Mouse (Mus musculus) cortical plate, adult 2 months (tissue): ENCODE data around the gene Gm10065.

ENCODE experiments used
- CTCF ChIP-seq: fragments of 200-500 bp; IDR thresholded peaks from 2 replicates; pipeline ENCODE4 v1.5.1; 2011; ENCODE audit warnings: mild to moderate bottlenecking, control low read depth, low read length; ENCODE audit not compliant: insufficient read depth; ENCODE audit errors: extremely low read depth
- POLR2A ChIP-seq: fragments of 200-500 bp; IDR thresholded peaks from 2 replicates; pipeline ENCODE4 v1.6.1; 2011; ENCODE audit warnings: mild to moderate bottlenecking, low read length, control low read depth; ENCODE audit not compliant: insufficient read depth; ENCODE audit errors: extremely low read depth

DNA sequence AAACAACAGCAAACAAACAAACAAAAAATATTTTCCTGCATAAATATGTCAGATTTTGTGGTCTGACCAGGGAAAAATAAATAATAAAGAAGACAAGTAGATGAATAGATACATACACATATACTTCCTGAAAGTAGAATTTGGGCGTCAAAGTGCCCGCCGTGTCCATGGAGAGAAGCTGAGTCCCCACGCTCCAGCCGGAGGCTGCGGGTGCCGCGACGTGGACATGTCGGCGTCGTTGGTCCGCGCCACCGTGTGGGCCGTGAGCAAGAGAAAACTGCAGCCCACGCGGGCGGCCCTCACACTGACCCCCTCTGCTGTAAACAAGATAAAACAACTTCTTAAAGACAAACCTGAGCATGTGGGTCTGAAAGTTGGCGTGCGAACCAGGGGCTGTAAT lies 15.8 kb upstream of the Gm10065 start, which contains the start of gene AK157302:
- TF ChIP-seq CTCF (no peak), POLR2A (no peak)
